Mouse (Mus musculus): ENCODE measurements around the gene Stambpl1. TPM values are rescaled to one million over a fixed set of nuclear protein-coding genes. Genes with fewer than 3 reads are reported as not detected.

The Stambpl1 gene
- polyA plus RNA-seq (2015; fragmentation: Nextera tagmentation; extraction: Ambion mirVana), result 13.0 and 13.1 TPM in 2 replicates

- TF ChIP-seq EP300 (optimal IDR thresholded peaks at IDR 0.05) (no peak), CTCF (IDR thresholded peaks at IDR 0.05; ENCODE audit: low read depth) (no peak)
Observed at GRCm38 (mm10) chr19:34192008-34192963, at the start of gene Stambpl1. Gene Stambpl1, plus strand, starts transcription at chr19:34192229.

GRCm38 (mm10) chr19:34148421-34148820, 43.6 kb upstream of the Stambpl1 start:
- H3K9me3 ChIP-seq (ENCODE audit: control insufficient read depth, low read length), result no peaks in the 10 kb centered on the region
- H3K4me2 ChIP-seq (replicated peaks; ENCODE audit: low read depth), result no peak overlapping the region
- no peaks in the 10 kb centered on the region for H3K36me3 ChIP-seq (ENCODE audit: control insufficient read depth, insufficient read depth, low read length)
- ATAC-seq (ENCODE audit: low FRiP score, low TSS enrichment), result no peak
- no peaks in the 10 kb centered on the region for H3K4me1 ChIP-seq (replicated peaks; ENCODE audit: control insufficient read depth, insufficient read depth)
- no peak overlapping the region for H3K9ac ChIP-seq (ENCODE audit: low read length)
- no peaks in the 10 kb centered on the region for H3K27me3 ChIP-seq (ENCODE audit: control insufficient read depth, insufficient read depth, low read length)
- TF ChIP-seq CTCF (IDR thresholded peaks at IDR 0.05; ENCODE audit: low read depth) (no peak), EP300 (optimal IDR thresholded peaks at IDR 0.05) (no peak)
- DNase-seq (ENCODE audit: low spot score), result no peak
- WGBS, result 74% methylated on average over 4 of the region's 4 CpGs
- H3K4me3 ChIP-seq (ENCODE audit: low read depth, low read length), result no peak overlapping the region
- H3K27ac ChIP-seq (replicated peaks), result no peak overlapping the region

More at GRCm38 (mm10) chr19:34192008-34192963, at the start of gene Stambpl1:
- DNase-seq (ENCODE audit: low spot score), result peak; percentile 88
- H3K4me1 ChIP-seq (replicated peaks; ENCODE audit: control insufficient read depth, insufficient read depth), result peaks cover 5% of the 10 kb centered on the region; the same call in 1 of the 2 replicates
- H3K9ac ChIP-seq (ENCODE audit: low read length), result peak within 1 kb of the TSS; percentile 85
- peak within 1 kb of the TSS; percentile 97 for H3K4me2 ChIP-seq (replicated peaks; ENCODE audit: low read depth)
- H3K9me3 ChIP-seq (ENCODE audit: control insufficient read depth, low read length), result no peaks in the 10 kb centered on the region
- under 1% methylated on average over 58 of the region's 62 CpGs for WGBS
- H3K4me3 ChIP-seq (ENCODE audit: low read depth, low read length), result peak within 1 kb of the TSS; percentile 76
- peak within 1 kb of the TSS; percentile 90 for H3K27ac ChIP-seq (replicated peaks)
- peak; percentile 86 for ATAC-seq (ENCODE audit: low FRiP score, low TSS enrichment)
- H3K36me3 ChIP-seq (ENCODE audit: control insufficient read depth, insufficient read depth, low read length), result no peaks in the 10 kb centered on the region
- H3K27me3 ChIP-seq (ENCODE audit: control insufficient read depth, insufficient read depth, low read length), result no peaks in the 10 kb centered on the region

- Histone ChIP-seq H3K9me3 (ENCODE audit: control insufficient read depth, low read length) (no peaks in the 10 kb centered on the region), H3K27ac (replicated peaks) (no peak overlapping the region), H3K4me1 (replicated peaks; ENCODE audit: control insufficient read depth, insufficient read depth) (no peaks in the 10 kb centered on the region), H3K9ac (ENCODE audit: low read length) (no peak overlapping the region), H3K4me3 (ENCODE audit: low read depth, low read length) (no peak overlapping the region), H3K27me3 (ENCODE audit: control insufficient read depth, insufficient read depth, low read length) (no peaks in the 10 kb centered on the region), H3K36me3 (ENCODE audit: control insufficient read depth, insufficient read depth, low read length) (no peaks in the 10 kb centered on the region), H3K4me2 (replicated peaks; ENCODE audit: low read depth) (no peak overlapping the region)
- TF ChIP-seq EP300 (optimal IDR thresholded peaks at IDR 0.05) (no peak), CTCF (IDR thresholded peaks at IDR 0.05; ENCODE audit: low read depth) (peak; percentile 84)
- ATAC-seq (ENCODE audit: low FRiP score, low TSS enrichment) (no peak), DNase-seq (ENCODE audit: low spot score) (no peak)
- WGBS, result 59% methylated on average over 1 of the region's 1 CpGs
Observed at GRCm38 (mm10) chr19:34151909-34152308, 40.1 kb upstream of the Stambpl1 start.

GRCm38 (mm10) chr19:34153263-34154144, 38.5 kb upstream of the Stambpl1 start:
- Histone ChIP-seq H3K36me3 (ENCODE audit: control insufficient read depth, insufficient read depth, low read length) (no peaks in the 10 kb centered on the region), H3K27ac (replicated peaks) (no peak overlapping the region), H3K9ac (ENCODE audit: low read length) (no peak overlapping the region), H3K4me1 (replicated peaks; ENCODE audit: control insufficient read depth, insufficient read depth) (no peaks in the 10 kb centered on the region), H3K4me2 (replicated peaks; ENCODE audit: low read depth) (no peak overlapping the region), H3K9me3 (ENCODE audit: control insufficient read depth, low read length) (no peaks in the 10 kb centered on the region), H3K4me3 (ENCODE audit: low read depth, low read length) (no peak overlapping the region), H3K27me3 (ENCODE audit: control insufficient read depth, insufficient read depth, low read length) (no peaks in the 10 kb centered on the region)
- 68% methylated on average over 6 of the region's 6 CpGs for WGBS
- ATAC-seq (ENCODE audit: low FRiP score, low TSS enrichment) (no peak), DNase-seq (ENCODE audit: low spot score) (no peak)
- TF ChIP-seq EP300 (optimal IDR thresholded peaks at IDR 0.05) (no peak), CTCF (IDR thresholded peaks at IDR 0.05; ENCODE audit: low read depth) (no peak)

GRCm38 (mm10) chr19:34162693-34163092, 29.3 kb upstream of the Stambpl1 start:
- TF ChIP-seq CTCF (IDR thresholded peaks at IDR 0.05; ENCODE audit: low read depth) (no peak), EP300 (optimal IDR thresholded peaks at IDR 0.05) (no peak)
- ATAC-seq (ENCODE audit: low FRiP score, low TSS enrichment), result no peak
- WGBS, result 82% methylated on average over 5 of the region's 5 CpGs

More at GRCm38 (mm10) chr19:34162693-34163092, 29.3 kb upstream of the Stambpl1 start:
- DNase-seq (ENCODE audit: low spot score), result no peak
- Histone ChIP-seq H3K9me3 (ENCODE audit: control insufficient read depth, low read length) (no peaks in the 10 kb centered on the region), H3K4me2 (replicated peaks; ENCODE audit: low read depth) (no peak overlapping the region), H3K27ac (replicated peaks) (no peak overlapping the region), H3K4me3 (ENCODE audit: low read depth, low read length) (no peak overlapping the region), H3K9ac (ENCODE audit: low read length) (no peak overlapping the region), H3K4me1 (replicated peaks; ENCODE audit: control insufficient read depth, insufficient read depth) (no peaks in the 10 kb centered on the region), H3K27me3 (ENCODE audit: control insufficient read depth, insufficient read depth, low read length) (no peaks in the 10 kb centered on the region), H3K36me3 (ENCODE audit: control insufficient read depth, insufficient read depth, low read length) (no peaks in the 10 kb centered on the region)

All from stomach, postnatal 0 days (tissue).